Mouse (Mus musculus) heart, postnatal 25 days (tissue): ENCODE results near the gene Dhh. TPM values are rescaled to one million over a fixed set of nuclear protein-coding genes. Genes with fewer than 3 reads are reported as not detected.

Source experiments
- DNase-seq: peaks from one replicate; pipeline ENCODE4 v3.0.0; 2022; ENCODE audit warnings: low spot score
- intact Hi-C: fragments of 180-260 bp; cut with DNase I; formaldehyde crosslinking; loops from one replicate; pipeline ENCODE4 v1.15.1; 2025
- total RNA-seq, 2 experiments: library from RNA; stranded (reverse); gene quantifications; 2 replicates each; pipeline ENCODE4 v1.2.3; 2021

The Dhh gene
- total RNA-seq, 2 experiments from 2014 or later, result 1.8 TPM

DNA sequence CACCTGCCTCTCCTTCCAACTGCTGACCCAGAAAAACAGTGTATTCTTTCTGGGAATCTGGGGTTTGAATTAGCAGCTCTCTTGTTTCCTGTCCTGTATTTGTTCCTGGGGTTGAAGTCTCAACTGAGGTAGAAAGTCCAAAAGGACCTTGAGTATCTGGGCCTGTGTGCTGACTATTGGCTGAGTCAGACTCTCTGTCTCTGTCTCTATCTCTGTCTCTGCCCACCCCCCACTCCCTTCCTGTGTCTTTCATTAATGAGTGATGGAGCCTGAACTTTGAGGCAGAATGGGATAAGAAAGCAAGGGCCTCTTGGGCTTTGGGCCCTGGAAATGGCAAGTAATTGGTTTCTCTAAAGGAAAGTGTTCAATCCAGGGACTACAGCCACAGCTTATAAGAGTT is 14.7 kb downstream of the Dhh start:
- intact Hi-C loops, result loop anchor here (5.0 kb wide), 1 partner anchor 34 kb away; the partner anchor contains the start of gene Lmbr1l

DNA sequence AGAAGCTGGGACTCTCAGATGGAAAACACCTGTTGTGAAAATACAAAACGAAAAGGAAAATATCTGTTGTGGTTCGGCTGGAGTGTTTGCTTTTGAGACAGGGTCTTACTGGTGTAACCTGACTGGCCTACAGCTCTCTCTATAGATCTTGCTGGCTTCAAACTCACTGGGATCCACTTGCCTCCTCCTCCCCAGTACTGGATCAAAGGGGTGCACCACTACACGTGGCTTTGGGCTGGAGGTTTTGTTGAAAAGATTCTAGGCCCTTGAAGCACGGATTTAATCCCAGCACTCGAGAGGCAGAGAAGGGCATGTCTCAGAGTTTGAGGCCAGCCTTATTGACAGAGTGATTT is 16.7 kb downstream of the Dhh start:
- no peak for DNase-seq
- intact Hi-C loops, result loop anchor here (5.0 kb wide), 1 partner anchor 36 kb away; the partner anchor contains the start of gene Lmbr1l

More for the DNA sequence above, 14.7 kb downstream of the Dhh start:
- DNase-seq, result no peak

DNA sequence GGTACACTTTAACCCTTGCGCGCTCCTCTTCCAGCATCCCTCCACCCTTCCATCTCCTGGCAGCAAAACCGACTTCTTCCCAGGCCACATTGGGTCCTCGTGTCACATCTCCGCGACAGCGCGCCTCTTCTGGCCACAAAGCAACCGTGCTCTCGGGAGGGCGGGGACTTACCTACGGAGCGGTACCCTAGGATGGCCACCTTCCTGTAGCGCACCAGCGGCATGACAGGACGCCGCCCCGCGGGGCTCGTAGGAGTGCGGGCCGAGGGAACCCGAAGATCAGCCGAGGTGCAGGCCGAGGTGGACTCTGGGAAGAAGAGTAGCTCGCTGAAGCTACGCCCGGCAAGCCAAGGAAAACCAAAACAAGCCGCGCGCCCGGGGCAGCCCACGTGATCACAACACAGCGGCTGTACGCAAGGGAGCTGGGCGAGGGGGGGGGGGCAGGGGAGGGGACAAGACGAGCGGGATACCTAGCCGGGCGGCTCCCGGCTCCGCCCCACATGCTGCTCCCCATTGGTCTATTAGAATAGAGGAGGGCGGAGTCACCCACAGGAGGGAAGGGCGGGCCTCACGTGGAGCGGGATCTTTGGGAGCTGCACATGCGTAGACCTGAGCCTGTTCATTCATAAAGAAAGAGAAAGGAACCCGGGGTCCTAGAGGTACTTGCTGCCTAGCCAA is 17.2 kb downstream of the Dhh start:
- DNase-seq, result peak; percentile 84
- intact Hi-C loops, result loop anchor here (5.0 kb wide), 1 partner anchor 36 kb away; the partner anchor contains the start of gene Lmbr1l

DNA sequence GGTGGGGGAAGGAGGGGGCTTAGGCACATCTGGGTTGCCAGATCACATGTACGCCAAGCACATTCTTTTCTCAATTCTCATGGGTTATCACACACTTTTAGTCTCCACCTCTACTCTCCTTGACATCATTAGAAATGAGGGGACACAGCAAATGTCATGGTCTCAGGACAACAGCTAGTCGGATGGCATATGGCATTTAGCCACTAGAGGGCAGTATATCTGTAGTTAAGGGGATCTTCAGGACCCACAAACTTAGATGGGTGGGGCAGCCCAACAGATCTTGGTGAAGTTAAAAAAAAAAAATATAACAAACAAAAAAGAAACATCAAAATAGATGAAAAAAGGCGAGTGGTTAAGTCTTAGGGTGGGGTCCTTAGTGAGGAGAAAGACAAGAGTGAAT is 21.0 kb downstream of the Dhh start:
- no peak for DNase-seq
- intact Hi-C loops, result loop anchor here (1.0 kb wide), 1 partner anchor 51 kb away; no protein-coding TSS in a partner anchor

DNA sequence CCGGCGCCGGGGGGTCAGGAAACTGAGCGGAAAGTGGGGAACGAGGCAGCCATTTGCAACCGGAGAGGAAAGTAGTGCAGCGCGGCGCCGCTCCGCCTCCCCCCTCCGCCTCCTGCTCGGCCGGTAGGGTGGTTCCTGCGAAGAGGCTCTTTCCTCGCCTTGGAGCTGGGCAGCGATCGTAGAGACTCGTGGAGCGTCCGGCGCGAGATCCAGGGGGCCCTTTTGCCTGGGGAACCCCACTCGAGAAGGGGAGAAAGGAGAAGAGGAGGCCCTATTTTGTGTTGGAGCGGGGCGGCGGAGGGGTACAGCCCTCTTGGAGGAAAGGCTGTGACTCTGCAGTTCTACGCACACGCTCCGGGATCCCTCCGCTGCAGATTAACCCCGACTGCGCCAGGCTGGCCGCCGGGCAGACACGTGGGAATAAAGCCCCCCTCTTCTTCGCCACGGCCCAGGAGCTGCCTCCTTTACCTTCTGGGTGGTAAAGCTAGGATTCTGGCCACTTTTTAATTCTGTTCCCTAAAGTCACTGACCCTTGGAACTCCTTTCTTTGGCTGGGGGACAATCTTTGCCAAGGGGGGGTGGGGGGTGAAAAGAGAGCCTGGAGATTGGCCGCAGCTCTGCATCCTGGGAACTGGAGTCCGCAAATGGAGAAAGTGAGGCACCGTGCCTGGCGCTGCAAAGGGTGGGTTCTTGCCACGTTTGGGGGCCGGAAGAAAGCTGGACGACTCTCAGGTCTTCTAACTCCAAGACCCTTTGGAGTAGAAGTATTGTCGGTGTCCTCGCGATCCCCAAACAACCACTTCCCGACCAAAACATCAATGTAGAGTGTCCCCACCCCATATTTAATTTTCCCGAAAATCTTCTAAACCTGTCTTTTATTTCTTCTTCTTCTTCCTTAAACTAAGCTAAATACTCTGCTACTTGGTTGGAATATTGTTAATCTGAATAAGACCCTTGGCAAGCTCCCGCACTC is 26.1 kb downstream of the Dhh start:
- intact Hi-C loops, result no loop called here
- DNase-seq, result peak; percentile 87

DNA sequence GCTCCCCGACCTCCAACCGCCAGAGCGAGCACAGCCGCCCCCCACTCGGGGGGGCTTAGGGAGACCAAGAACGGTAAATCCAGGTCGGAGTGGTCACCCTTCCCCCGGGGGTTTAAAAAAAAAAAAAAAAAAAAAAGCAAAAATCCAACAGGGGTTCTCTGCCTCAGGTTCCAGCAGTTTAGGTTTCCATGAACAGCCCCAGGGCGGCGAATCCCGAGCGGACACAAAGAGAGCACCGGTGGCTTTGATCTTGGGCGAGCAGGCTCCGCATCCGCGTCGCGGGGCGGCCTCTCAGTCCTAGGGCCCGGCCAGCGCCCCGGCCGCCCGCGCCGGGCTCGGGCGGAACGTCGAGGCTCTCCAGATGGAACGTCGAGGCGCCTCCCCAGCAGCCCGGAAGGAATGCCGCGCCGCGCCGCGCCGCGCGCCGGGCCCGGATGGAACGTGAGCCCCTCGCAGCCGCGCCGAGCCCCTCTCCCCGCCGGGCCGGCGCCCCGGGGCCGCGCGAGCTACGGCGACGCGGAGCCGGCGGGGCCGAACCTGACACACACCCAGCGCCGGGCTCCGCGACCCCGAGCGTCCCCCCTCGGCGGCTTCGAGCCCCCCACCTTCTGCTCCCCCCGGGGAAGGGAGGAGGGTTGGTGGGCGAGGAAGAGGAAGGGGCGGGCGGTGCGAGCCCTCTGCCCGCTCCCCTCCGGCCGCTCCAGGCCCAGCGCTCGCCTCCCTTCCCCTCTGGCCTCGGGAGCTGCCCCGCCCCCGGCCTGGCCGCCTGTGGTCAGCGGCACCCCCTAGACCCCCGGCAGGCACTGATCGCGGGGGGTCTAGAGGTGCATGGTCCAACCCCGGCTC is 27.0 kb downstream of the Dhh start, which contains the start of gene Kmt2d:
Gene Kmt2d, minus strand, starts transcription at position 135 of the 846 bp plus-strand sequence.
- intact Hi-C loops, result no loop called here
- no peak for DNase-seq

DNA sequence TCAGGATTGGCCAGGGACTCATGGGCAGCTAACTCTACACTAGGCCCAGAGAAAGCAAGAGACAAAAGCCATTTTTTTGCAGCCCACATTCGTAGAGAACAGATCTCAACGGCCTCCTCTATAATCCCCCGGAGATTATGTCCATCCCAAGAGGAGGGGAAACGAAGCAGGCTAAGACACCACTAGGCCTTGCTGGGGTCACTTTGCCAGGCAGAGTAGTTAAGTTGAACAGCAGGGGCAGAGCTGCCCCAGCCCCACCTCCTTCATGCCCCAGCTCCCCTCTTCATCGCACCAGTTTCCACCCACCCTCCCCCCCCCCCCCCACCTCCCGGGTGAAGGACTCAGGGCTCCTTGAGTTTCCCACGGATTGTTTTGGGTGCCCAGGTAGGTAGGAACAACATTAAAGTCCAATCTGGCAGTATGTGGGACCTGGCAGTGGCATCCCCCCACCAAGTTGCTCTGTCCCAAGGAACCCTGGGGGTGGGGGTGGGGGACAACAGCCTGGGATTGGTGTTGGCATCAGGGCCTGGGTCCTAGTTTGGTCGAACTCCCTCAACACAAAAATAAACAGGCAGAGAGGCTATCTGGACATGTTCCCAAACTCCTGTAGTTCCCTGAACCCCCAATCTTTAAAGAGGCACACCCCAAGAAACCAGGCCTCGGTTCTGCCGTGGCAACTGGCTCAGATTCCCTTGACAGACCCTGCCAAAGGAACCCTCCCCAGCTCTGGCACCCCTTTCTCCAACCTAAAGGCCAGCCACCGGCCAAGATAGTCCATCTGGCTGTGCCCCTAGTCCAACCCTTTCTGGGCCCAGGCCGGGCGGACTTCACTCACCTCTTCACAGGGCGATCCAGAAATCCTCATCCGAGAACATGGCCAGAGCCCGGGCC is 27.9 kb downstream of the Dhh start:
- intact Hi-C loops, result no loop called here

DNA sequence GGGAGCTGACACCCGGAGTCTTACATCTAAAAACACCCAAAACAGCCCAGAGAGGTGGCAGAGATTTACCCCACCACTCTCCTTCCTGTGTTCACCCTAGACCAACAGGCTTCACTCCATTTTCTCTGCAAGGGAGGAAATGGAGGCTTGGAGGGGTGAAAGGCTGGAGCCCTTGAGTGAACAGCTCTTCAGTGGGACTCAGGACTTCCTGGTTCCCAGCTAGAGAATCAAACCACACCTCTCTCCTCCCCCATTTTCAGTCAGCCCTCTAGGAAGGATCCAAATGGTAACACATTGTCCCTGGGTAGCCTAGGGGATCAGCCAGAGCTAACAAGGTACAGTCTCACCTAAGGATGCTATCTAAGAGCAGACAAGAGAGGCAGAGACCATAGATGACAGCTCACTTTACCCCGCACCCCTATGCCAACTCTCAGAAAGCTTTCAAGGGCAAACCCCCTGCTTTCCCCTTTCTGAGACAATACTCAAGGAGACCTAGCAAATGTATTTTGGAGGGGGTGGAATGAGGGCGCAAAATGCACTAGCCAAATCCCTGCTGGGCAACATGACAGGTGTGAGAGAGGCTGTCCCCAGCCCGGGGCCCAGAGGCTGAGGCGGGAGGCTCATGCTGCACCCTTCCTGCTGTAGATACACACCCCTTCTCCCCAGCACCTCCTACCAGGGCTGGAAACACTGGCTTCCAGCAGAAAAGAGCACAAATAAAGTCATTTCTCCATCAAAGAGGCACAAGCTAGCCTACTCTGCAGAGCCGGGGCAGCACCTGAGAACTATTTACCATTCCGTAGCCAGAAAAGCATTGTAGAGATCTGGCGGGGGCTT is 28.8 kb downstream of the Dhh start:
- intact Hi-C loops, result no loop called here
- DNase-seq, result no peak

More for the DNA sequence above, 27.9 kb downstream of the Dhh start:
- DNase-seq, result no peak

DNA sequence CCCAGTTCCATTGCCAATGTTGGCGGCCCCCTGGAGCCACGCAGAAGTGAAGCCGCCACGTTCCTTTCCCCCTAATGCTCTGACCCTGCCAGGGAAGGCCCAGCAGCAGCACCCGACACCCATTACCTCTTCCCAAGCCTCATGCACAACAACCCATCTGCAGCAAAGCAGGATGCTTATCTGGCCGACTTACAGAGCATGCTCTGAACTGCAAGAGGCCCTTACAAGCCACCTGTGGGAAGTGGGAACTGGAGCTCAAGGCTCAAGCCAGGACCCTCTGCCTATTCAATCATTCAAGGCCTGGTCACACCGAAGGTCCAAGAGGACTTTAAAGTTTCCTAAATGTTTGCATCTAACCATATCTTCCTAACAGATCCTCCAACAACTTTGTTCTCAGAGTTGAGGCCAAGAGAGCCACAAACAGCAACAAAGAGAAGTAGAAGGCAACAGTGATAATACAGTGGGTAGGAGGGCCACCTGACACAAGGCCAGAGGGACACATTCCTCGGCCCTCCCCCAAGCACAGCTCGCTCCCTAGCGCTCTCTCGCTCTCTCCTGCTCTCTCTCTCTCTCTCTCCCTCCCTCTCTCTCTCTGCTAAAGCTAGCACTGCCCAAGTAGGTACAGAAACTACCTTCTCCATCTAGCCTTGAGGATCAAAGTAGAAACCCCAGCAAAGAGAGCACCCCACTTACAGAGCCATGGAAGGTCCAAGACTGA is 29.8 kb downstream of the Dhh start:
- no peak for DNase-seq
- intact Hi-C loops, result no loop called here

DNA sequence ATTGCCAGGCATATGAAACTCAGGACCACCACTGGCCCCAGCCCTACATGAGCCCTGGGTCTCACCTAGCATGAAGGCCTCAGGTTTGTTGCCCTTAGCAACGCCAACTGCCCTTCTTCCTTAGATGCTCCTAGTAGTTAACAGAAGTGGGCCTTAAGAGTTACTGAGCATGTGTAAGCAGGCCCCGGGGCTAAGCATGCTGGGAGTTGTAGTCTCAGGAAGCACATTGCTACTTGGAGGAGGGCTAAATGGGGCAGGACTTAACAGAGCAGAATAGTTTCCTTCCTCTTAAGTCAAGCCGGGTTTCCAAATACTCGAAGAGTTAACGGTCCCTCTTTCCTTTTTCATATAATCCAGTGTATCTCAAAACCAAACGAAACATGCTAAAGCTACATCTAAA is 31.0 kb downstream of the Dhh start:
- no peak for DNase-seq
- intact Hi-C loops, result loop anchor here (2.0 kb wide), 1 partner anchor 33 kb away; no protein-coding TSS in a partner anchor

DNA sequence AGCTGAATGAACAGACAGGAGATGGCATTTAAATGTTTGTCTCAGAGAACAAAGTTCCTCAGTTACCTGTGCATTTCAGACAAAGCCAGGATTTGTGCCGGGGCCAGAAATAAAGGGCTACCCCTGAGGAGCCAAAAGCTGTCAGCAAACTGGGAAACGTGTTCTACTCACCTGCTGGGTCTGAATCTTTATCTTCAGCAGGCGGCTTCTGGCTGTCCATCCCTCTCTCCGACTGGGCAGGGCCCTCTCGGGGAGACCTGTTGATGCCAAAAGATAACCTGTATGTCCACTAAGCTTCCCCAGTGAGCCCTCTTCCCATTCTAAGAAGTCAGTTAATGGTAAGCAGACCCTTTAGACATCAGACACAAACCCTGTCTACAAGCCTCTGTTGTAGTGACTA is 31.8 kb downstream of the Dhh start:
- no peak for DNase-seq
- intact Hi-C loops, result loop anchor here (2.0 kb wide), 1 partner anchor 32 kb away; no protein-coding TSS in a partner anchor

DNA sequence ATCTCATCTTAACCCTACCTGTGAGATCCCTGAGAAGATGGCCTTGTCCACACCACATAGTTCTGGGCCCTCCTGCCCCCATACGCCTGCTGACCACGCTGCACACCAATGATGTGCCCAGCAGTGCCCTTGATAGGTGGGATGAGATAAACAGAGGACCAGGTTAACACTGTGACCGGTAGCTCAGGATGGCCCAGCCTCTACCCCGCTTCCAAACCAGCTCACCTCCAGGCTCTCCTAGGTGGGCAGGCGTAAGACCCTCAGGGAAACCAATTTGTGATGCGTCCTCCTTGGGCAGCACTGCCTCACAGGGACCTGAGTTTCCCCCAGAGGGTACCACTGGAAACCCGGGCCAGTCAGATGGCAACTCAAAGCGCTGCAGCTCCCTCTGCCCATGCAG is 32.6 kb downstream of the Dhh start:
- intact Hi-C loops, result loop anchor here (2.0 kb wide), 1 partner anchor 31 kb away; no protein-coding TSS in a partner anchor
- no peak for DNase-seq

DNA sequence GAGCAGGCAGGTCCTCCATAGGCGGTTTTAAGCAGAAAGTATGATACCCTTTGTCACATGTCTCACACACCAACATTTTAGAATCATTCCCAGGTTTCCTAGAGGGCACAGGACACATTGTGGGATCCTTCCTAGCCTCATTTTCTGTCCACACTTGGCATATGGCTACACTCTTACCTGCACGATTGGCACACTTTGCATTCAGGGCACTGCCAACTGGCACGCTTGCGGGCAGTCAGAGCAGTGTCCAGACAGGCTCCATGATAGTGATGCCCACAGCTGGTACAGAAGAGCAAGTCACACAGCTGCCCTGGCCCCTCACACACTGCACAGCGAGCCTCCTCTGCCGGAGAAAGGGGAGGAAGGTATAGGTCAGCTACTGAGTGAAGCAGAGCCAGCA is 33.4 kb downstream of the Dhh start:
- intact Hi-C loops, result no loop called here
- no peak for DNase-seq

DNA sequence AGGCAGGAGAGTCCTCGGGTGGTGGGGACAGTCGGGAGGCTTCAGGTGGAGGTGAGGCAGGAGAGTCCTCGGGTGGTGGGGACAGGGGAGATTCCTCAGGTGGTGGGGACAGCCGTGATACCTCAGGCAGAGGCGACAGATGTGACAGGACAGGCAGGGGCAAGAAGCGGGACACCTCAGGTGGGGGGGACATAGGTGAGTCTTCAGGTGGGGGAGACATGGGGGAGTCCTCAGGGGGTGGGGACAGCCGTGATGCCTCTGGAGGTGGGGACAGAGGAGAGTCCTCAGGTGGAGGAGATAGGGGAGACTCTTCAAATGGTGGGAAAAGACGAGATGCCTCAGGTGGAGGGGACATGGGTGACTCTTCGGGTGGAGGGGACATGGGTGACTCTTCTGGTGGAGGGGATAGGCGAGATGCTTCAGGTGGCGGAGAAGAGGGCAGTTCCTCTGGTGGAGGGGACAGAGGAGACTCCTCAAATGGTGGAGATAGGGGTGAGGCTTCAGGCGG is 34.8 kb downstream of the Dhh start:
- intact Hi-C loops, result no loop called here
- DNase-seq, result no peak

DNA sequence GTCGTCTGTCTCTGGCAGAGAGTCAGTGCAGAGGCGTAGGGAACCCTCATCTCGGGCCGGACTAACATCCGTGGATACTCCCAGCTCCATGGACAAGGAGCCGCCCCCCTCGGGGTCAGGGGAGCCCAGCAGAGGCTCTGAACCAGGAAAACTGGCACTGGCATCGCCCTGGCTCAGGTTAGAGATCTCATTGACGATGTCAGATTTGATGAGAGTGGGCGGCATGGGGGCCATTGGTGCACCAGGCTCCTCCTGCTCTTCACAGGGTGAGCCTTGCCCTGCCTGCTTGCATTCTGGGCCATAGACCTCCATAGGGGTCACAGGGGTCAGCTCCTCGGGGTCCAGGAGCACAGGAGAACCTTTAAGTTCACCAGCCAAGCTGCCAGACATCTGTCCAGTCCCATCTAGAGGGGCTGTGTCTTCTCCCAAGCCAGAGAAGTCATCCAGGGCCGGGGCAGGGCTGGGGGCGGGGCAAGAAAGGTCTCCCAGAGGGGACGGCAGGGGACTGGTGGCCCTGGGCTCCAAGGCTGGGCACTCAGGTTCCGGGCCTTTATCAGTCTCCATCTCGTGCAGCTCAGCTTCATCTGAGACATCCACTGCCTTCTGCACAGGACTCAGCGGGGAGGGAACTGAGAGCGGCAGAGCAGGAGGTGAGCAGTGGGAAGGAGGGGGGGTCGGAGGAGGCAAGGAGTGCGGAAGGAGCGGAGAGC is 36.5 kb downstream of the Dhh start:
- DNase-seq, result no peak

DNA sequence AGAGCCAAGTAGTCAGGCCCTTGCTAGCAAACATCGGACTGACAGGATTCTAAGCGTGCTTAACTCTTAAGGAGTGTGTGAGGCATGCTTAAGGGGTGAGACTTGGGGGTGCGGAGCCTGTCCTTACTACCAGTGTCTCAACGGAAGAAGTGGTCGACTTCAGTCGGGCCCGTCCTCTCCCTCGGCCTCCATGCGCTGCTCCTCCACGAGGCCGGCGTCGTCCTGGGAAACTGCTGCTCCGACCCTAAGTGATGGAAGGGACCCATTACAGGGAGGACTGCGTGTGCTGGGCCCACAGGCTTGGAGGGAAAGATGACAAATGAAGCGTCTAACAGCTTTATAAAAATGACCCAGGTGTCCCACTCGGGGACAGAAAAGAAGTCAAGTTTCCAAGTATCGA is 37.4 kb downstream of the Dhh start:
- intact Hi-C loops, result no loop called here
- no peak for DNase-seq

More for the DNA sequence above, 36.5 kb downstream of the Dhh start:
- intact Hi-C loops, result no loop called here
